Mouse (Mus musculus): Measurements from ENCODE around the gene Rffl. TPM values are rescaled to one million over a fixed set of nuclear protein-coding genes. Genes with fewer than 3 reads are reported as not detected.

Rffl gene
- polyA plus RNA-seq (2014; fragmentation: Nextera tagmentation; extraction: Ambion mirVana) = 13.1 and 23.5 TPM in 2 replicates

DNA sequence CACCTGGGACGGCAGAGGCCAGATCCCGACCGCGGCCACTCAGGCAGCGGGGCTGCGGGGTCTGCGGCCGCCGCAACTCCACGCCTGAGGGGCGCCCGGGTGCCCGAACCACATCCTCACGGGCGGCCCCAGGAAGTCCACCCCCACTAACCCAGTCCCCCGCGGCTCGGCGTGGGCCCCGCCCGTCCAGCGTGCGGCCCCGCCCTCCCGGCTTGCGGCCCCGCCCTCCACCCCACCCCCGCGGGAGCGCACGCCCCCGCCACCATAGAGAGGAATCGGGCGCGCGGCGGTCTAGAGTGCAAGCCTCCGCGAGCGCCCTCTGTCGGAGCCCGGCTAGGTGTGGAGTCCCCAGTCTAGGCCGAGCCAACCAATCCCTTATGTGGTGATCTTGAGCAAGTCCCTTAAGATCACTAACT lies at the start of gene Rffl:
TSS of gene Rffl (minus strand) at position 180 of the 416 bp plus-strand sequence.
- 0% methylated on average over 29 of the region's 43 CpGs for WGBS
- ATAC-seq (ENCODE audit: low FRiP score, low TSS enrichment) = peak; percentile 97
- peak within 1 kb of the TSS; percentile 76 for H3K9ac ChIP-seq (ENCODE audit: low read depth, low read length)
- peak within 1 kb of the TSS; percentile 82 for H3K27ac ChIP-seq (ENCODE audit: low read depth, low read length)
- peak within 1 kb of the TSS; percentile 69 for H3K4me2 ChIP-seq (replicated peaks; ENCODE audit: low read depth, low read length)
- no peaks in the 10 kb centered on the region for H3K27me3 ChIP-seq (ENCODE audit: control insufficient read depth, insufficient read depth, low read length)
- peak within 1 kb of the TSS; percentile 89 for H3K4me3 ChIP-seq (ENCODE audit: low read length)
- no peaks in the 10 kb centered on the region for H3K9me3 ChIP-seq (ENCODE audit: control insufficient read depth, low read length)
- H3K36me3 ChIP-seq (ENCODE audit: control insufficient read depth, insufficient read depth, low read length) = no peaks in the 10 kb centered on the region
- 0 out of 2 replicates have a peak, but pooled peaks cover 3% of the 10 kb centered on the region for H3K4me1 ChIP-seq (ENCODE audit: control insufficient read depth, insufficient read depth, low read length)

DNA sequence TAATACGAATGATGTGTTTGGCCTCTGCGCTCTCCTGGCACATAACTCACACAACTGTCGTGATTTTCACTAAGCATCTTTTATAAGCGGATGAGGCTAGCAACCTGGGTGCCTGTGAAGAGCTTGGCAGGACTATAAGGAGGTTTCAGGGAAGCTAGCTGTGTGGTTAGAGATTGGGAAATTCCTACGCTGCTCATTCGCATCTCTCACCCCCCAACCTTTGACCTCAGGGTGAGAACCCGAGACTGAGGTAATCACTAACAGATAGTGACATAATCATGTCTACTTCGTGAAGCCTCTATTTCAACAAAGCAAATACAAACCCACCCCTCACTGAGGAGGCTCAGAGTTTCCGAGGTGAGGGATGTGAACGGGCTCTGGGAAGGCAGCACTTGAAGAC lies 49.8 kb upstream of the Rffl start:
- no peaks in the 10 kb centered on the region; the same call in 1 of the 2 replicates for H3K27me3 ChIP-seq (ENCODE audit: control insufficient read depth, insufficient read depth, low read length)

GRCm38 (mm10) chr11:82914711-82915352 lies 43.8 kb upstream of the Rffl start:
- H3K4me1 ChIP-seq (ENCODE audit: control insufficient read depth, insufficient read depth, low read length) = no peaks in the 10 kb centered on the region
- no peaks in the 10 kb centered on the region for H3K36me3 ChIP-seq (ENCODE audit: control insufficient read depth, insufficient read depth, low read length)
- H3K9ac ChIP-seq (ENCODE audit: low read depth, low read length) = no peak overlapping the region
- no peak overlapping the region for H3K27ac ChIP-seq (ENCODE audit: low read depth, low read length)
- H3K4me3 ChIP-seq (ENCODE audit: low read length) = peak overlapping the region; percentile 1; the same call in 1 of the 2 replicates
- WGBS = 9% methylated on average over 16 of the region's 16 CpGs
- no peaks in the 10 kb centered on the region; the same call in 1 of the 2 replicates for H3K27me3 ChIP-seq (ENCODE audit: control insufficient read depth, insufficient read depth, low read length)
- ATAC-seq (ENCODE audit: low FRiP score, low TSS enrichment) = peak; percentile 55; the same call in 1 of the 2 replicates
- no peaks in the 10 kb centered on the region for H3K9me3 ChIP-seq (ENCODE audit: control insufficient read depth, low read length)
- peak overlapping the region; percentile 21 for H3K4me2 ChIP-seq (replicated peaks; ENCODE audit: low read depth, low read length)

More for the DNA sequence above, 49.8 kb upstream of the Rffl start:
- no peak overlapping the region for H3K4me2 ChIP-seq (replicated peaks; ENCODE audit: low read depth, low read length)
- no peak overlapping the region for H3K9ac ChIP-seq (ENCODE audit: low read depth, low read length)
- H3K27ac ChIP-seq (ENCODE audit: low read depth, low read length) = no peak overlapping the region
- no peaks in the 10 kb centered on the region for H3K9me3 ChIP-seq (ENCODE audit: control insufficient read depth, low read length)
- no peak for ATAC-seq (ENCODE audit: low FRiP score, low TSS enrichment)
- WGBS = 58% methylated on average over 10 of the region's 10 CpGs
- no peaks in the 10 kb centered on the region for H3K36me3 ChIP-seq (ENCODE audit: control insufficient read depth, insufficient read depth, low read length)
- H3K4me3 ChIP-seq (ENCODE audit: low read length) = no peak overlapping the region
- H3K4me1 ChIP-seq (ENCODE audit: control insufficient read depth, insufficient read depth, low read length) = no peaks in the 10 kb centered on the region

- Histone ChIP-seq H3K27me3 (ENCODE audit: control insufficient read depth, insufficient read depth, low read length) (no peaks in the 10 kb centered on the region; the same call in 1 of the 2 replicates), H3K9ac (ENCODE audit: low read depth, low read length) (no peak overlapping the region), H3K4me2 (replicated peaks; ENCODE audit: low read depth, low read length) (no peak overlapping the region), H3K36me3 (ENCODE audit: control insufficient read depth, insufficient read depth, low read length) (peaks cover 7% of the 10 kb centered on the region), H3K27ac (ENCODE audit: low read depth, low read length) (no peak overlapping the region), H3K9me3 (ENCODE audit: control insufficient read depth, low read length) (no peaks in the 10 kb centered on the region), H3K4me3 (ENCODE audit: low read length) (no peak overlapping the region), H3K4me1 (ENCODE audit: control insufficient read depth, insufficient read depth, low read length) (peaks cover 4% of the 10 kb centered on the region; the same call in 1 of the 2 replicates)
- 67% methylated on average over 11 of the region's 11 CpGs for WGBS
- ATAC-seq (ENCODE audit: low FRiP score, low TSS enrichment) = no peak
These were observed 39.8 kb upstream of the Rffl start for GRCm38 (mm10) chr11:82910679-82911389.

DNA sequence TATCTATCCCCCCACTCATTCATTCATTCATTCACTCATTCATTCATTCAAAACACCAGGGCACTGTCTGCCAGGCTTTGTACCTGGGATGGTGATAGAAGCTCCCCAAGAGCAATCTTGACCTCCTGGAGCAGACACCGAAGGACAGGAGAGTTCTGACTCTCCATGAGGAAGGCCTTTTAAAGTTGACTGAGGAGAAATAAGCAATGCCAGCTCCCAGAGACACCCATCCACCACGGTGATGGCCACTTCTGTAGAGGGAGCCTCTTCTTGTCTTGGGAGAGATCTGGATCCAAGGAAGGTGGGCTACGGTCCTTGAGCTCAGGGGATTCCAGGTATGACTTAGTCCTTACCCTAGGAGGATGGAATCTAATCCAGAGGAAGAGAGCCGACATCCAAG lies 39.2 kb upstream of the Rffl start, which contains the start of gene Unc45b:
TSS of gene Unc45b (plus strand) at position 301 of the 400 bp plus-strand sequence.
- Histone ChIP-seq H3K27me3 (ENCODE audit: control insufficient read depth, insufficient read depth, low read length) (no peaks in the 10 kb centered on the region; the same call in 1 of the 2 replicates), H3K27ac (ENCODE audit: low read depth, low read length) (no peak within 1 kb of the TSS), H3K9me3 (ENCODE audit: control insufficient read depth, low read length) (no peaks in the 10 kb centered on the region), H3K4me3 (ENCODE audit: low read length) (no peak within 1 kb of the TSS), H3K36me3 (ENCODE audit: control insufficient read depth, insufficient read depth, low read length) (peaks cover 13% of the 10 kb centered on the region), H3K9ac (ENCODE audit: low read depth, low read length) (no peak within 1 kb of the TSS), H3K4me1 (ENCODE audit: control insufficient read depth, insufficient read depth, low read length) (peaks cover 4% of the 10 kb centered on the region; the same call in 1 of the 2 replicates), H3K4me2 (replicated peaks; ENCODE audit: low read depth, low read length) (no peak within 1 kb of the TSS)
- ATAC-seq (ENCODE audit: low FRiP score, low TSS enrichment) = no peak
- WGBS = 93% methylated on average over 4 of the region's 4 CpGs

GRCm38 (mm10) chr11:82908608-82908989 lies 37.6 kb upstream of the Rffl start:
- 55% methylated on average over 10 of the region's 10 CpGs for WGBS

GRCm38 (mm10) chr11:82907651-82908607 lies 36.9 kb upstream of the Rffl start, which contains the start of gene Nle1:
Nle1 (minus strand) TSS chr11:82908411.
- WGBS = 2% methylated on average over 66 of the region's 73 CpGs
- no peak within 1 kb of the TSS for H3K27ac ChIP-seq (ENCODE audit: low read depth, low read length)

More at GRCm38 (mm10) chr11:82908608-82908989, 37.6 kb upstream of the Rffl start:
- H3K4me2 ChIP-seq (replicated peaks; ENCODE audit: low read depth, low read length) = peak overlapping the region; percentile 83
- H3K4me3 ChIP-seq (ENCODE audit: low read length) = peak overlapping the region; percentile 61; the same call in 1 of the 2 replicates
- peaks cover 4% of the 10 kb centered on the region; the same call in 1 of the 2 replicates for H3K4me1 ChIP-seq (ENCODE audit: control insufficient read depth, insufficient read depth, low read length)
- H3K27ac ChIP-seq (ENCODE audit: low read depth, low read length) = no peak overlapping the region
- H3K36me3 ChIP-seq (ENCODE audit: control insufficient read depth, insufficient read depth, low read length) = peaks cover 29% of the 10 kb centered on the region
- H3K9me3 ChIP-seq (ENCODE audit: control insufficient read depth, low read length) = no peaks in the 10 kb centered on the region
- H3K27me3 ChIP-seq (ENCODE audit: control insufficient read depth, insufficient read depth, low read length) = no peaks in the 10 kb centered on the region; the same call in 1 of the 2 replicates
- ATAC-seq (ENCODE audit: low FRiP score, low TSS enrichment) = 0 out of 2 replicates have a peak, but pooled peaks have one; percentile 7
- no peak overlapping the region; the same call in 1 of the 2 replicates for H3K9ac ChIP-seq (ENCODE audit: low read depth, low read length)

GRCm38 (mm10) chr11:82905816-82906215 lies 34.8 kb upstream of the Rffl start:
- no peak for ATAC-seq (ENCODE audit: low FRiP score, low TSS enrichment)
- H3K9me3 ChIP-seq (ENCODE audit: control insufficient read depth, low read length) = no peaks in the 10 kb centered on the region
- H3K4me1 ChIP-seq (ENCODE audit: control insufficient read depth, insufficient read depth, low read length) = peaks cover 4% of the 10 kb centered on the region; the same call in 1 of the 2 replicates
- no peak overlapping the region for H3K4me3 ChIP-seq (ENCODE audit: low read length)
- H3K27ac ChIP-seq (ENCODE audit: low read depth, low read length) = no peak overlapping the region
- H3K4me2 ChIP-seq (replicated peaks; ENCODE audit: low read depth, low read length) = no peak overlapping the region
- peaks cover 56% of the 10 kb centered on the region for H3K36me3 ChIP-seq (ENCODE audit: control insufficient read depth, insufficient read depth, low read length)
- no peaks in the 10 kb centered on the region for H3K27me3 ChIP-seq (ENCODE audit: control insufficient read depth, insufficient read depth, low read length)
- H3K9ac ChIP-seq (ENCODE audit: low read depth, low read length) = no peak overlapping the region
- 92% methylated on average over 5 of the region's 5 CpGs for WGBS

More at GRCm38 (mm10) chr11:82907651-82908607, 36.9 kb upstream of the Rffl start, which contains the start of gene Nle1:
- no peaks in the 10 kb centered on the region; the same call in 1 of the 2 replicates for H3K27me3 ChIP-seq (ENCODE audit: control insufficient read depth, insufficient read depth, low read length)
- H3K4me2 ChIP-seq (replicated peaks; ENCODE audit: low read depth, low read length) = peak within 1 kb of the TSS; percentile 83
- peak within 1 kb of the TSS; percentile 72 for H3K9ac ChIP-seq (ENCODE audit: low read depth, low read length)
- H3K4me3 ChIP-seq (ENCODE audit: low read length) = peak within 1 kb of the TSS; percentile 61
- peak; percentile 80 for ATAC-seq (ENCODE audit: low FRiP score, low TSS enrichment)
- H3K36me3 ChIP-seq (ENCODE audit: control insufficient read depth, insufficient read depth, low read length) = peaks cover 36% of the 10 kb centered on the region
- no peaks in the 10 kb centered on the region for H3K9me3 ChIP-seq (ENCODE audit: control insufficient read depth, low read length)
- H3K4me1 ChIP-seq (ENCODE audit: control insufficient read depth, insufficient read depth, low read length) = peaks cover 4% of the 10 kb centered on the region; the same call in 1 of the 2 replicates
